Mouse (Mus musculus) cortical plate, adult 2 months (tissue): ENCODE measurements around the gene Kcnab1.

Experiments
- CTCF ChIP-seq: fragments of 200-500 bp; IDR thresholded peaks from 2 replicates; pipeline ENCODE4 v1.5.1; 2011; ENCODE audit warnings: mild to moderate bottlenecking, control low read depth, low read length; ENCODE audit not compliant: insufficient read depth; ENCODE audit errors: extremely low read depth
- POLR2A ChIP-seq: fragments of 200-500 bp; IDR thresholded peaks from 2 replicates; pipeline ENCODE4 v1.6.1; 2011; ENCODE audit warnings: mild to moderate bottlenecking, low read length, control low read depth; ENCODE audit not compliant: insufficient read depth; ENCODE audit errors: extremely low read depth

- TF ChIP-seq POLR2A (no peak), CTCF (no peak)
Observed at GRCm38 (mm10) chr3:65391222-65391783, 282.1 kb downstream of the Kcnab1 start.
